Mouse (Mus musculus) lung, postnatal 10 days (tissue): ENCODE results near the gene Nfatc2.

Experiments
- DNase-seq: peaks from one replicate; pipeline ENCODE4 v3.0.0; 2021

Gene Nfatc2

GRCm38 (mm10) chr2:168601491-168602386, at the start of gene Nfatc2:
Gene Nfatc2, minus strand, starts transcription at chr2:168601657.
- DNase-seq, result peak; percentile 95

GRCm38 (mm10) chr2:168648171-168648570, 46.7 kb upstream of the Nfatc2 start:
- DNase-seq, result no peak

GRCm38 (mm10) chr2:168644855-168645254, 43.4 kb upstream of the Nfatc2 start:
- DNase-seq, result no peak

GRCm38 (mm10) chr2:168643524-168644177, 42.2 kb upstream of the Nfatc2 start:
- DNase-seq, result no peak

GRCm38 (mm10) chr2:168642187-168642586, 40.7 kb upstream of the Nfatc2 start:
- DNase-seq, result no peak

- DNase-seq, result no peak
These were observed 39.0 kb upstream of the Nfatc2 start for GRCm38 (mm10) chr2:168640460-168640859.

GRCm38 (mm10) chr2:168634881-168635280, 33.4 kb upstream of the Nfatc2 start:
- DNase-seq, result no peak

- peak; percentile 27 for DNase-seq
These were observed 31.9 kb upstream of the Nfatc2 start for GRCm38 (mm10) chr2:168633301-168633816.

- no peak for DNase-seq
These were observed 31.1 kb upstream of the Nfatc2 start for GRCm38 (mm10) chr2:168632543-168632942.

GRCm38 (mm10) chr2:168628787-168629186, 27.3 kb upstream of the Nfatc2 start:
- DNase-seq, result peak; percentile 86

- DNase-seq, result no peak
These were observed 26.6 kb upstream of the Nfatc2 start for GRCm38 (mm10) chr2:168627829-168628770.

GRCm38 (mm10) chr2:168626385-168626784, 24.9 kb upstream of the Nfatc2 start:
- DNase-seq, result no peak

- no peak for DNase-seq
These were observed 23.6 kb upstream of the Nfatc2 start for GRCm38 (mm10) chr2:168625091-168625490.

- no peak for DNase-seq
These were observed 19.8 kb upstream of the Nfatc2 start for GRCm38 (mm10) chr2:168621111-168621802.

GRCm38 (mm10) chr2:168618205-168618717, 16.8 kb upstream of the Nfatc2 start:
- DNase-seq, result no peak

GRCm38 (mm10) chr2:168615160-168615559, 13.7 kb upstream of the Nfatc2 start:
- no peak for DNase-seq

GRCm38 (mm10) chr2:168614170-168614872, 12.9 kb upstream of the Nfatc2 start:
- peak; percentile 61 for DNase-seq

GRCm38 (mm10) chr2:168613092-168613880, 11.8 kb upstream of the Nfatc2 start:
- DNase-seq, result peak; percentile 28

- no peak for DNase-seq
These were observed 9.5 kb upstream of the Nfatc2 start for GRCm38 (mm10) chr2:168610941-168611340.

GRCm38 (mm10) chr2:168609653-168610248, 8.3 kb upstream of the Nfatc2 start:
- DNase-seq, result no peak
